Mouse (Mus musculus) adrenal gland, adult 18-20 months (tissue): ENCODE results near the gene Flywch1. TPM values are rescaled to one million over a fixed set of nuclear protein-coding genes. Genes with fewer than 3 reads are reported as not detected.
"Not testable (repeated sequence)": the region's sequence is repeated elsewhere in the genome, so short reads cannot be mapped to it uniquely, and the experiment has no call there.

Source experiments
- DNase-seq, 2 experiments: peaks; one replicate each; pipeline ENCODE4 v3.0.0; 2021 to 2022; ENCODE audit warnings: low spot score in 2 of 2
- total RNA-seq, 2 experiments: library from RNA; stranded (reverse); gene quantifications; 1 replicate in 1 of 2; 2 replicates in 1 of 2; pipeline ENCODE4 v1.2.3; 2021

Flywch1 gene
- total RNA-seq, 2 experiments from 2014 or later, result 72.5 to 89.3 TPM

GRCm38 (mm10) chr17:23785561-23786471 is 14.4 kb upstream of the Flywch1 start, which contains the start of gene Flywch2:
Flywch2 (minus strand) TSS chr17:23786081.
- peak; percentile 60 to 67 for DNase-seq

GRCm38 (mm10) chr17:23783352-23783751 is 11.9 kb upstream of the Flywch1 start:
- DNase-seq, result no peak

GRCm38 (mm10) chr17:23778447-23778846 is 7.0 kb upstream of the Flywch1 start:
- no peak for DNase-seq

- no peak for DNase-seq
These were observed 5.7 kb upstream of the Flywch1 start for GRCm38 (mm10) chr17:23777141-23777540.

GRCm38 (mm10) chr17:23776216-23776615 is 4.8 kb upstream of the Flywch1 start:
- DNase-seq, result no peak

- DNase-seq, result peak; percentile 80 to 83
These were observed 2.7 kb upstream of the Flywch1 start for GRCm38 (mm10) chr17:23774090-23774489.

GRCm38 (mm10) chr17:23773676-23774075 is 2.3 kb upstream of the Flywch1 start:
- no peak for DNase-seq

GRCm38 (mm10) chr17:23772219-23772556 is 786 bp upstream of the Flywch1 start:
- not testable (repeated sequence) for DNase-seq

GRCm38 (mm10) chr17:23770896-23771283 is 512 bp downstream of the Flywch1 start:
- no peak for DNase-seq

GRCm38 (mm10) chr17:23770493-23770892 is 909 bp downstream of the Flywch1 start:
- no peak for DNase-seq

- DNase-seq, result no peak
These were observed 8.4 kb downstream of the Flywch1 start for GRCm38 (mm10) chr17:23762976-23763375.

- no peak for DNase-seq
These were observed 10.2 kb downstream of the Flywch1 start for GRCm38 (mm10) chr17:23761155-23761554.

GRCm38 (mm10) chr17:23760231-23760630 is 11.2 kb downstream of the Flywch1 start:
- no peak for DNase-seq

GRCm38 (mm10) chr17:23758801-23759200 is 12.6 kb downstream of the Flywch1 start:
- no peak for DNase-seq

- DNase-seq, result no peak
These were observed 13.8 kb downstream of the Flywch1 start for GRCm38 (mm10) chr17:23757581-23757980.

GRCm38 (mm10) chr17:23755689-23756088 is 15.7 kb downstream of the Flywch1 start:
- DNase-seq, result no peak

GRCm38 (mm10) chr17:23749400-23750191 is 21.8 kb downstream of the Flywch1 start:
- peak in 1 of 2 experiments; percentile 22 for DNase-seq

GRCm38 (mm10) chr17:23748631-23749391 is 22.6 kb downstream of the Flywch1 start:
- peak; percentile 57 to 75 for DNase-seq

GRCm38 (mm10) chr17:23748026-23748425 is 23.4 kb downstream of the Flywch1 start:
- DNase-seq, result no peak

GRCm38 (mm10) chr17:23747471-23747870 is 23.9 kb downstream of the Flywch1 start:
- no peak for DNase-seq

GRCm38 (mm10) chr17:23746767-23747166 is 24.6 kb downstream of the Flywch1 start:
- DNase-seq, result no peak
